Comparison of ENCODE assay signal across 14 mouse cellular contexts in the genomic region with DNA sequence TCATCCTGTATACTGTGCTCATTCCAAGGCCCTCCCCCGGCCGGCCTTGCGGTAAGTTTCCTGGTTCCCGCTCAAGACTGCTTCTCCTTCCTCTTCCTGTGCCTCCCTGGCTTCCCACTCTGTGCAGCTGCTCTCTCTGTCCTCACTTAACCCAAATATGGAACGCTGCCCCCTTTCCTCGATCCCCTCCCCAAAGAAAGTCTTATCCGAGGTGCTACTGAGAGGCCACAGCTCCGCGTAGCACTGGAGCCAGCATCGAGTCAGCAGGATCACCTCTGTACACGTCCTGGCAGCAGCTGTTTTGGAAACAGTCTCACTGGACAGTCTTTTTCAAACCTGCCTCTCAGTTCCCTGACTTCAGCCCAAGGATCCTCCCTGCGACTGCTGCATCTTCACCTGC. TPM values are rescaled to one million over a fixed set of nuclear protein-coding genes. Genes with fewer than 3 reads are reported as not detected.
A peak's percentile ranks its signal among the peaks of the same experiment; 100 is the strongest.
DNase-seq lines count a peak whose midpoint lies in the region; ATAC-seq and TF ChIP-seq lines count a peak whose summit lies in the region.
"Had no signal": no experiment of that assay in that cellular context is flagged by ENCODE, and none has a peak within 500 bp of the region (broad histone marks: within the 10 kb centered on the region; RNA-seq: fewer than 3 reads in every experiment).

No protein-coding gene starts in this region.

- WGBS in kidney, postnatal 0 days = 41% methylated on average over 12 of the region's 12 CpGs
- 15% methylated on average over 12 of the region's 12 CpGs for WGBS in heart, postnatal 0 days

- in situ Hi-C loops in ES-E14 (cut with MboI; ENCODE audit: low sequenced_read_pairs in 2 of 2, unreplicated experiment in 2 of 2) = no loop called here

- peak overlapping the region; percentile 1; the same call in 1 of the 2 replicates for H3K4me2 ChIP-seq in kidney, postnatal 0 days (ENCODE audit: low read length)
- peak overlapping the region; percentile 42 for H3K4me2 ChIP-seq in heart, postnatal 0 days (ENCODE audit: low read depth, low read length)
- H3K4me2 ChIP-seq: liver, embryonic 15.5 days had no signal

- ATAC-seq in kidney, postnatal 0 days (replicated peaks; ENCODE audit: low FRiP score, low read depth) = no peak
- ATAC-seq in heart, postnatal 0 days (ENCODE audit: insufficient read depth, low read depth) = peak; percentile 36; the same call in 1 of the 2 replicates
- ATAC-seq: activated CD4-positive, CD25-positive, alpha-beta regulatory T cell, adult 4 months; forebrain, embryonic 14.5 days had no signal

- H3K9ac ChIP-seq in kidney, postnatal 0 days (ENCODE audit: low read depth, low read length) = no peak overlapping the region; the same call in 1 of the 2 replicates
- peak overlapping the region; percentile 66; the same call in 1 of the 2 replicates for H3K9ac ChIP-seq in ES-E14 (ENCODE audit: insufficient read depth, low read depth, low read length, poor library complexity, severe bottlenecking)
- H3K9ac ChIP-seq in heart, postnatal 0 days (replicated peaks; ENCODE audit: low read depth, low read length) = no peak overlapping the region
- H3K9ac ChIP-seq: liver, embryonic 15.5 days had no signal

- no peaks in the 10 kb centered on the region for H3K4me1 ChIP-seq in kidney, postnatal 0 days (replicated peaks; ENCODE audit: insufficient read depth, low read length)
- peaks cover 5 to 22% of the 10 kb centered on the region in 2 experiments; a peak in 3 of 4 replicates for H3K4me1 ChIP-seq in ES-E14 (ENCODE audit: control insufficient read depth in 2 of 2, insufficient read depth in 2 of 2, low read length in 2 of 2, poor library complexity in 1 of 2)
- peaks cover 6% of the 10 kb centered on the region; the same call in 1 of the 2 replicates for H3K4me1 ChIP-seq in heart, postnatal 0 days (ENCODE audit: control insufficient read depth, insufficient read depth)
- H3K4me1 ChIP-seq: liver, embryonic 15.5 days had no signal

- DNase-seq in kidney, postnatal 0 days (ENCODE audit: low spot score) = peak; percentile 16
- DNase-seq in kidney, adult 11 months = no peak
- DNase-seq in ES-E14 (ENCODE audit: low read depth, low spot score) = no peak
- DNase-seq in heart, postnatal 0 days (ENCODE audit: low spot score) = peak; percentile 37
- DNase-seq in lung, postnatal 10 days = peak; percentile 71
- DNase-seq in urinary bladder, postnatal 4 days (ENCODE audit: low spot score in 2 of 2) = no peak
- DNase-seq in left cerebral cortex, adult 11 months (ENCODE audit: low spot score) = no peak
- DNase-seq: cerebellum, adult 9-10 months; thymus, postnatal 25 days had no signal

- no peaks in the 10 kb centered on the region for H3K27me3 ChIP-seq in kidney, postnatal 0 days (ENCODE audit: insufficient read depth, low read length)
- H3K27me3 ChIP-seq in heart, postnatal 0 days (ENCODE audit: control insufficient read depth, insufficient read depth, low read length) = no peaks in the 10 kb centered on the region
- H3K27me3 ChIP-seq: CH12.LX had no signal

- H3K4me3 ChIP-seq in kidney, postnatal 0 days (replicated peaks; ENCODE audit: low read depth, low read length) = no peak overlapping the region
- no peak overlapping the region for H3K4me3 ChIP-seq in ES-E14 (ENCODE audit: insufficient read depth in 1 of 2, low read depth in 1 of 2, low read length in 2 of 2, poor library complexity in 1 of 2, severe bottlenecking in 1 of 2)
- 0 out of 2 replicates have a peak overlapping the region, but pooled peaks have one; percentile 5 for H3K4me3 ChIP-seq in heart, postnatal 0 days (ENCODE audit: low read depth, low read length)
- H3K4me3 ChIP-seq: liver, embryonic 15.5 days had no signal

- no peak overlapping the region for H3K27ac ChIP-seq in kidney, postnatal 0 days
- H3K27ac ChIP-seq in ES-E14 (ENCODE audit: insufficient read depth, low read depth, low read length, poor library complexity, severe bottlenecking) = 0 out of 2 replicates have a peak overlapping the region, but pooled peaks have one; percentile 18
- 0 out of 2 replicates have a peak overlapping the region, but pooled peaks have one; percentile 35 for H3K27ac ChIP-seq in heart, postnatal 0 days (ENCODE audit: low read depth)
- H3K27ac ChIP-seq: liver, embryonic 15.5 days had no signal

- H3K36me3 ChIP-seq in kidney, postnatal 0 days (ENCODE audit: insufficient read depth, low read length) = no peaks in the 10 kb centered on the region
- H3K36me3 ChIP-seq in ES-E14 (ENCODE audit: control insufficient read depth, insufficient read depth, low read length, poor library complexity, severe bottlenecking) = no peaks in the 10 kb centered on the region
- no peaks in the 10 kb centered on the region for H3K36me3 ChIP-seq in heart, postnatal 0 days (replicated peaks; ENCODE audit: control insufficient read depth, insufficient read depth, low read length)
- H3K36me3 ChIP-seq: liver, embryonic 15.5 days had no signal

- no peaks in the 10 kb centered on the region for H3K9me3 ChIP-seq in kidney, postnatal 0 days (replicated peaks; ENCODE audit: low read length)
- no peaks in the 10 kb centered on the region for H3K9me3 ChIP-seq in ES-E14 (ENCODE audit: control insufficient read depth, insufficient read depth, low read depth, low read length)
- no peaks in the 10 kb centered on the region for H3K9me3 ChIP-seq in heart, postnatal 0 days (replicated peaks; ENCODE audit: control insufficient read depth, low read length)
- H3K9me3 ChIP-seq: liver, embryonic 15.5 days had no signal

- TF ChIP-seq CTCF in kidney, postnatal 0 days (IDR thresholded peaks at IDR 0.05; ENCODE audit: low read depth) = no peak
- TF ChIP-seq CTCF in heart, postnatal 0 days (IDR thresholded peaks at IDR 0.05; ENCODE audit: low read depth) = no peak

- TF ChIP-seq EP300 in heart, postnatal 0 days (IDR thresholded peaks at IDR 0.05; ENCODE audit: low read depth) = no peak

TF ChIP-seq in ES-E14, 5 proteins besides CTCF, POLR2A, EP300 and RAD21:
- TF ChIP-seq HCFC1 (IDR thresholded peaks at IDR 0.05; ENCODE audit: borderline replicate concordance, insufficient read depth, low read length) (no peak), CHD2 (IDR thresholded peaks at IDR 0.05; ENCODE audit: low read depth, low read length) (no peak), ZNF384 (IDR thresholded peaks at IDR 0.05; ENCODE audit: low read depth, low read length) (no peak), MAFK (IDR thresholded peaks at IDR 0.05; ENCODE audit: insufficient read depth, low read depth, low read length) (no peak), ZC3H11A (IDR thresholded peaks at IDR 0.05; ENCODE audit: borderline replicate concordance, low read depth, low read length) (no peak)

RNA-seq across cellular contexts. Expression of a gene that starts 13.7 kb away (rescaled TPM):
- polyA plus RNA-seq in kidney, postnatal 0 days (2015; fragmentation: Nextera tagmentation; extraction: Ambion mirVana) = 2.0 and 2.2 TPM in 2 replicates
- 0.58 and 0.89 TPM in 2 replicates for total RNA-seq in ES-E14 (2012; rRNA removed)
- 9.7 and 16.8 TPM in 2 replicates for total RNA-seq in heart, postnatal 0 days (2014; rRNA removed; ENCODE audit: low replicate concordance)
- polyA plus RNA-seq in heart, postnatal 0 days (2015; fragmentation: Nextera tagmentation; extraction: Ambion mirVana) = 6.4 and 8.3 TPM in 2 replicates
- total RNA-seq: CH12.LX; monocyte, adult 5-6 weeks had no signal

Comparison
In these comparisons a context has a peak if more than half of its experiments do, and no peak if none do; other contexts are left out.
1. DNase-seq: peak in kidney, postnatal 0 days (single experiment), heart, postnatal 0 days (single experiment) and lung, postnatal 10 days (single experiment); none in kidney, adult 11 months (single experiment), ES-E14 (single experiment), urinary bladder, postnatal 4 days (0 of 2) and left cerebral cortex, adult 11 months (single experiment).